Mouse (Mus musculus) midbrain, embryonic 10.5 days (tissue): ENCODE measurements around the gene Lrmda. TPM values are rescaled to one million over a fixed set of nuclear protein-coding genes. Genes with fewer than 3 reads are reported as not detected.

Source experiments
- DNase-seq: peaks from one replicate; pipeline ENCODE4 v3.0.0-alpha.2; 2017; ENCODE audit warnings: low spot score
- H3K27ac ChIP-seq: fragments of 300-500 bp; sonication (generic); replicated peaks from 2 replicates; pipeline ENCODE4 v1.5.1; 2016; ENCODE audit warnings: mild to moderate bottlenecking
- H3K27me3 ChIP-seq: fragments of 300-500 bp; sonication (generic); 2 replicates; pipeline ENCODE4 v1.6.1; 2016; ENCODE audit warnings: low read depth, mild to moderate bottlenecking; ENCODE audit not compliant: poor library complexity, severe bottlenecking
- H3K36me3 ChIP-seq: fragments of 300-500 bp; sonication (generic); 2 replicates; pipeline ENCODE4 v1.6.1; 2016; ENCODE audit warnings: mild to moderate bottlenecking, moderate library complexity
- H3K4me1 ChIP-seq: fragments of 300-500 bp; sonication (generic); 2 replicates; pipeline ENCODE4 v1.6.1; 2016
- H3K4me3 ChIP-seq: fragments of 300-500 bp; sonication (generic); 2 replicates; pipeline ENCODE4 v1.5.1; 2016; ENCODE audit warnings: mild to moderate bottlenecking, moderate library complexity
- H3K9me3 ChIP-seq: fragments of 300-500 bp; sonication (generic); replicated peaks from 2 replicates; pipeline ENCODE4 v1.6.1; 2016; ENCODE audit warnings: mild to moderate bottlenecking
- WGBS: fragments of 180-500 bp; shearing (Covaris S2); methylation state at CpG from one replicate; pipeline ENCODE4 v1.1.7; 2016; 5-methylcytosine and 5-hydroxymethylcytosine counted together
- polyA plus RNA-seq: library from polyadenylated mRNA; unstranded; fragments of >200 nt; fragmentation: Nextera tagmentation; extraction: Ambion mirVana; gene quantifications from 2 replicates; pipeline ENCODE4 v1.2.1, GENCODE M21; 2016

The Lrmda gene
- polyA plus RNA-seq, 1 experiment from 2014 or later = 0.38 TPM

DNA sequence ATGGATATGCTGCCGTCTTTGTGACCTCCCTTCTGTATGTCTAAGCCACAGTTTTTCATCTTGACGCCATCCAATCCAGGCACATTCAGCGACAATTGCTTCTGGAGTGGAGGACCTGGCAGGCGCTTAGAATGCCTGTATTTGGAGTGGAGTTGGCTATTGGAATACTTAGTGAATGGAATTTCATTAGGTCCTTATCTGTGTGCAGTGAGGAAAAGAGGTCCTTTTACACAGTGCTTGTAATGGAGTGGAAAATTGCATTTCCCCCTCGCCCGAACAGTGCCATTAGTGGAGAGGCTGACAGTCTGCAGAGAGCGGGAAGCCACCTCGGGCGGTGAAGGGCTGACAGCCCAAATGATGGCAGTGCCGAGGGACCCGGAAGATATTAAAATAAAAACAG is 719.1 kb downstream of the Lrmda start:
- Histone ChIP-seq H3K4me3 (no peak overlapping the region), H3K9me3 (no peaks in the 10 kb centered on the region), H3K27me3 (peaks cover 10% of the 10 kb centered on the region; the same call in 1 of the 2 replicates), H3K36me3 (no peaks in the 10 kb centered on the region), H3K4me1 (no peaks in the 10 kb centered on the region), H3K27ac (no peak overlapping the region)
- no peak for DNase-seq
- WGBS = 82% methylated on average over 11 of the region's 11 CpGs

DNA sequence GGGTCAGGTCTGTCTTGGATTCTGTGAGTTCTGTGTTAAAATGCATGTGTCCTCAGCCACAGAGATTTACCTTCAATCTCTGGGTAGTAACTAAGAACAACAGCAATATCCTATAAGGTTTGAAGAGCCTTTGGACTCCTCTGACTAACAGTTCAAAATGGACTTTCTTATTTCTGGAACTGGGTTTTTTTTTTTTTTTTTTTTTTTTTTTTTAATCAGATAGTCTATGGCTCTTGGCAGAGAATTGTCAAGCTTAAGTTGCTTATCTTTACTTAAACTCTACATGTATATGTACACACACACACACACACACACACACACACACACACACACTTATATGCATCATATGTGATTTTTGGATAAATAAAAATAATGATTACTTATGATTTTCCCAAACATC is 723.0 kb downstream of the Lrmda start:
- no peak for DNase-seq
- no peak overlapping the region for H3K27ac ChIP-seq
- H3K27me3 ChIP-seq = peaks cover 20% of the 10 kb centered on the region
- H3K9me3 ChIP-seq = no peaks in the 10 kb centered on the region
- no peaks in the 10 kb centered on the region for H3K36me3 ChIP-seq
- H3K4me1 ChIP-seq = peaks cover 25% of the 10 kb centered on the region
- no peak overlapping the region for H3K4me3 ChIP-seq

DNA sequence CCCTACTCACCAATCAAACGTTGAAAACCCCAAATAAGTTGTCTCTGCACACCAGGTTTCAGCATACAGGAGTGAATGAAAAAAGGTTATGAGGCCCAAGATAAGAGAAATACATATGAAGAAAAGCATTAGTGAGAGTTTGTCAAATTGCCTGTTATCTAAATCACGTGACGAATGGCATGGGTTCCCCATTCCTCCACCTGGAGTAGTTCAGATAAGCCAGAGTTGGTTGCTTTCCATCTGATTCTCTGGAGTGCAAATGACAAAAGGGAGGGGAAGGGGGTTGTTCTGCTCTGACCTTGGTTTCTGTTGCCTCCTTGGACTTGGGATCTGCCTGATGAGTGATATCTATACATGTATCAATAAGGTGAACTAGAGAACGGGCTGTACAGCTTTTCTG is 723.8 kb downstream of the Lrmda start:
- Histone ChIP-seq H3K4me3 (no peak overlapping the region), H3K9me3 (no peaks in the 10 kb centered on the region), H3K27me3 (peaks cover 20% of the 10 kb centered on the region), H3K36me3 (no peaks in the 10 kb centered on the region), H3K27ac (no peak overlapping the region), H3K4me1 (peaks cover 25% of the 10 kb centered on the region)
- WGBS = 88% methylated on average over 4 of the region's 4 CpGs
- no peak for DNase-seq

DNA sequence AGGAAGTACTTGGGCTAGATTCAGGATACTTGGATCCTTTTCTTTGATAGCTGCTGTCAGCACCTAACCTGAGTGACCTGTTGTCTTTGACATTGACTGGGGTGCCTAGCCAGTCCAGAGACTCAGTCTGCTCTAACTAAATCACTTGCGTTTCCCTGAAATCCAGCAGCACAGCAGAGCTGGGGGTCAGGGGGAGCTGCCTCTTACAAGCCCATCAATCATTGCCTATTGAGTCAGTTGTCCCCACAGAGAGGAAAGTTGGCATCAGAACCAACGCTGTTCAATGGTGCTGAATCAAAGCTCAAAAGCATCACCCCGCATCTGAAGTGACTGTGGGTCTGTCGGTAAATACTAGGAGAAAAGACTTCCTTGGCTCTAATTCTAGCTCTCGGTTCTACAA is 725.2 kb downstream of the Lrmda start:
- peak overlapping the region; percentile 69 for H3K27ac ChIP-seq
- no peaks in the 10 kb centered on the region for H3K36me3 ChIP-seq
- H3K4me3 ChIP-seq = no peak overlapping the region
- DNase-seq = no peak
- no peaks in the 10 kb centered on the region for H3K9me3 ChIP-seq
- peaks cover 20% of the 10 kb centered on the region for H3K27me3 ChIP-seq
- peaks cover 25% of the 10 kb centered on the region for H3K4me1 ChIP-seq
- WGBS = 30% methylated on average over 5 of the region's 5 CpGs

DNA sequence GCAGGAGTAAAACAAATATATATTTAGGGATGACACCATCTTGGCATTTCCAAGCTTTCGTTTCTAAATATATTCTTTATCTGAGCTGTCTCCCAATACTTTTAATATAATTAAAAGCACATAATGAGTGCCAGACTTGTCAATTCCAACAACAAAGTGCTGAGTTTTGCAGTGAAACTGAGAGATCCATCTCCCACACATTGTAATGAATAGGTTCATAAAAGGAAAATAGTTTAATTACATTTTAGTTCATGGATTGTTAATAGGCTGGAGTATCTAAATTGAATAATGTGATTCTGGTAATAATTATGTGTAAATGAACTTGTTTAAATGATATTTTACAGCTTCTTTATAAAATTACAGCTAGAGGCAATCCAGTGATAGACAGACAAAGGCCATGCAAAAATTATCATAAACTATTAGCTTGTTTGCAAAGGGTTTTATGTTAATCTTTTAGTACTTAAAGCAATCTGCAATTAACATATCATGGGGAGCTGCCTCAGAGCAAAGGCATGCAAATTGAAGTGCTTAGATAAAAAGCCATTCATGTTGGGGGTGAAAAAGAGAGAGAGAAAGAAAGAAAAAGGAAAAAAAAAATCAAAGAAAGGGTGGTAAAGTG is 725.9 kb downstream of the Lrmda start:
- Histone ChIP-seq H3K4me1 (peaks cover 25% of the 10 kb centered on the region), H3K4me3 (no peak overlapping the region), H3K9me3 (no peaks in the 10 kb centered on the region), H3K27ac (peak overlapping the region; percentile 82), H3K27me3 (peaks cover 20% of the 10 kb centered on the region), H3K36me3 (no peaks in the 10 kb centered on the region)
- WGBS = 50% methylated on average over 1 of the region's 1 CpGs
- no peak for DNase-seq

DNA sequence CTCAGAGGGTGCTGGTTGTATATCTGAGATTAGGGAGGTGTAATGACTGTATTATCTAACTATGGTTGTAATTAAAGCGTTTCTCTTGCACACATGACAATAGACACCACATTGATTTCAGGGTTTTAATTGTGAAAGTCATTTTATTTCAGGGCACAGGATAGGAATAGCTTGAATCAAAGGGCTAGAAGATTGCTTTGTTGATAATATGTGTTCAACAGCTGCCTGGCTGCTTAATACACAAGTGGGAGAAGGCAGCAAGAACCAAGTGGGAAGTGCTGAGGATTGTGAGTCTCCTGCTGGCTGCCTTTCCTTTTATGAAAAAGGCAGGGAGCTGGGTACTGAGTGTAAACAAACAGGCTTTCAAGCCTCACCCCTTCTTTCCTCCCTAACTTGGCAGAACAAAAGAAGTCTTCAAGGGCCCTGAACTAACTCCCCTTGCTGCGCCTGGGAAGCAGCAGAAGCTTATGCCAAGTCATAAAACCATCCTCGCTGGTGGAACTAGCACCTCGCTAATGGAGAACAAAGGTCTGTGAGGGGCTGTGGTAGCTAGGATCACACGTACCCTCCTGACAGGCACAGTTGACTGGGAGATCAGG is 726.5 kb downstream of the Lrmda start:
- WGBS = 1% methylated on average over 5 of the region's 5 CpGs
- peak; percentile 40 for DNase-seq

DNA sequence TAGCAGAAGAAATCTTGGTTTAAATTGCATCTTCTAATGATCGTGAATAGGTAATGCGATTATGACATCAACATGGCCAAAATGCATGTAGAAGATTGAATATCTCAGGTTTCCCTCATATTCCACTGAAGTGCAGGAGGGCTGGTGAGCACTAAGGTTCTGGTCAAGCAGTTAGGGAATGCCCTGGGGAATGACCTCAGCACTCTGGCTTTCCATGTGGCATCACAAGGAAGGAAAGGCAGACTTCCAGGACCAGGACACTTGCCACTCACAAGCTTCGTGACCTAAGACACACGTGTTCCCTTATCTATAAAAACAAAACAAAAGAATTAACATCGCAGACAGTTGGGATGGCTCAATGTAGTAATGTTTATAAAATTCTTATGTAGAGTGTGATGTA is 728.3 kb downstream of the Lrmda start:
- WGBS = 92% methylated on average over 5 of the region's 5 CpGs
- no peak for DNase-seq
- peaks cover 25% of the 10 kb centered on the region for H3K4me1 ChIP-seq
- H3K9me3 ChIP-seq = no peaks in the 10 kb centered on the region
- H3K27ac ChIP-seq = no peak overlapping the region
- peaks cover 10% of the 10 kb centered on the region for H3K27me3 ChIP-seq
- H3K36me3 ChIP-seq = no peaks in the 10 kb centered on the region
- H3K4me3 ChIP-seq = no peak overlapping the region

More for the DNA sequence above, 726.5 kb downstream of the Lrmda start:
- Histone ChIP-seq H3K4me3 (peak overlapping the region; percentile 29; the same call in 1 of the 2 replicates), H3K27me3 (peaks cover 20% of the 10 kb centered on the region), H3K36me3 (no peaks in the 10 kb centered on the region), H3K27ac (peak overlapping the region; percentile 82), H3K4me1 (peaks cover 25% of the 10 kb centered on the region), H3K9me3 (no peaks in the 10 kb centered on the region)

DNA sequence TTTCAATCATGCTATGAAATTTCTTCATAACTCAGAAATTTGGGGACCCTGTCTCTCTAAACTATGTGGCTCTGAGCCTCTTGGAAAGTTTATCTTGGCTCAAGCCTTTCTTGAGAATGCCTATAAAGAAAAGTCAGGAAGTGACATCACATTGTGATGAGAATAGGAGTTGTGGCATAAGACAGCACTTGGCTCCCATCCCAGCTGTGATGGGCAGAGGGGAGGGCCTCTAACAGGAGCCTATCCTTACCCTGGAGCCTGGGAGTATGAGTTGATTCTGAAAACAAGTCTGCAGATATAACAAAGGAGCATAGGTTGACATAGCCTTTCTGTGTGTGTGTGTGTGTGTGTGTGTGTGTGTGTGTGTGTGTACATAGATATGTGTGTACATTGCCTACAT is 730.9 kb downstream of the Lrmda start:
- Histone ChIP-seq H3K4me1 (peaks cover 13% of the 10 kb centered on the region), H3K27me3 (no peaks in the 10 kb centered on the region), H3K4me3 (no peak overlapping the region), H3K36me3 (no peaks in the 10 kb centered on the region), H3K9me3 (no peaks in the 10 kb centered on the region), H3K27ac (no peak overlapping the region)
- no peak for DNase-seq

DNA sequence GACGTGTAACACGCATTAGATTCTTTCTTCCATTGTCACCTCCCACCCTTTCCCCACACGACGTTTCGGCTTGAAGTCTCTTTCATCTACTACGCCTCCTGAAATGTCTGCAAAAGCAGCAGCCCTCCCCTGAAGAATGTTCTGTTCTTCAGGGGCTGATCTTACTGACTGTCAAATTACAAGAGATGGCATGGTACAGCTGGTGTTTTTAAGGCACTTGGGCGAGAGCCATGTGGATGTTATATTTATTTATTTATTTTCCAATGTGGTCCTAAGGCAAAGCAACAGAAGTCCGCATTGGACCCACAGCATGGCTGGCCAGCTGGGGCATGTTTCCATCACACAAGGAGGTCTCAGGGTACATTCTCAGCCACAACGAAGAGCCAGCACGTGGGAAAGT is 731.8 kb downstream of the Lrmda start:
- 89% methylated on average over 10 of the region's 10 CpGs for WGBS
- H3K9me3 ChIP-seq = no peaks in the 10 kb centered on the region
- no peak for DNase-seq
- no peaks in the 10 kb centered on the region for H3K36me3 ChIP-seq
- no peak overlapping the region for H3K27ac ChIP-seq
- H3K4me1 ChIP-seq = peaks cover 4% of the 10 kb centered on the region
- H3K27me3 ChIP-seq = no peaks in the 10 kb centered on the region
- no peak overlapping the region for H3K4me3 ChIP-seq

DNA sequence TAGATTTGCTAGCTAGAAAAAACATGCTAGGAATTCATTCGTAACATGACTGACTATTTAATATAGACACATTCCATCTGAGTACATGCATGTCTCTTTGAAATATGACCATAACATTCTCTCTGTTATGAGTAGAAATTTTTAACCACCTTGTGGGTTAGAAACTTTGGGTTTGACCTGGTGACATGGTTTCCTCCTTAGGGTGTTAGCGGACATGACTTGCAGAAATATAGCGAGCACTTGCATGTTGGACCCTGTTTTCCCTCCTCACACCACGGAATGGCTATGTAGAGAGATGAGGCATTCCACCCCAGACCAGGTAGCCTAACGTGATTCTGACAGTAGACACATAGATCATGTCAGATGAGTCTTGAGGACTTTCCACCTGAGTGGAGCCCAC is 735.1 kb downstream of the Lrmda start:
- no peaks in the 10 kb centered on the region for H3K36me3 ChIP-seq
- DNase-seq = no peak
- no peak overlapping the region for H3K27ac ChIP-seq
- peaks cover 5% of the 10 kb centered on the region; the same call in 1 of the 2 replicates for H3K4me1 ChIP-seq
- H3K9me3 ChIP-seq = no peaks in the 10 kb centered on the region
- WGBS = 91% methylated on average over 5 of the region's 5 CpGs
- H3K4me3 ChIP-seq = no peak overlapping the region
- H3K27me3 ChIP-seq = no peaks in the 10 kb centered on the region

DNA sequence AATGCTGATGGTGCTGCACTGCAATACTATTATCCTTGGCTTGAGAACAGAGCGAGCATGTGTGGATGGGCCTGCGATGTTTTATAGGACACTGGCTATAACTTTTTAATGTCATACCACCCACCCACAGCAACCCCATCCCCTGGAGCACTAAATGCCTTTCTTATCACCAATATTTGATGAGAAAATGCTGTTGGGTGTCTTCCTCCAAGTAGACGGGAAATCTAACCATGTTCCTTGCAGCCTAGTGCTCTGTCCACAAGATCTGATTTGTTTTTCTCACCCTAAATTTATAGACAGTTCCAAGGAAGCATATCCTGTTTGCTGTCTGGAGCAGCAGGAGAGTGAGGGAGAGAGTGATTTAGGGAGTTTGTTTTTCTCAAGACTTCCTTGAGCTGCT is 738.0 kb downstream of the Lrmda start:
- DNase-seq = no peak
- H3K4me1 ChIP-seq = peaks cover 5% of the 10 kb centered on the region; the same call in 1 of the 2 replicates
- H3K9me3 ChIP-seq = no peaks in the 10 kb centered on the region
- H3K27me3 ChIP-seq = no peaks in the 10 kb centered on the region
- 95% methylated on average over 3 of the region's 3 CpGs for WGBS
- H3K27ac ChIP-seq = no peak overlapping the region
- H3K4me3 ChIP-seq = no peak overlapping the region
- H3K36me3 ChIP-seq = no peaks in the 10 kb centered on the region

DNA sequence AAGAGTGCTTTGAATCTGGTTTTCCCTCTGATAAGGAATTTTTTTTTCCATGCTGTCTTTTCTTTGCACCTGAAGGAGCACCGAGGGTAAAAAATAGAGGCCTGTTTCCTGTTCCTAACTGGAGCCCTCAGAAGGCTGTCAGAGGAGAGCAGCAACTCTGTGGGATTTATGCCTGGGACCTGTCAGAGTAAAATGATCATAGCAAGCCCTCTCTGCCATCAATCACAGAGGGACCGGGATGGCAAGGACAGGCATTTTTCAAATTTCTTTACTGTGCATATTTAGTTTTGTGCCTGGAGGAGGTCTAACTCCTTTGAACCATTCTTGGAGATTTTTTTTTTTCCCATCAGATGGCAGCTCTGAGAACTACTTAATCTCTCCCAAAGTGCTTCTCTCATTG is 739.7 kb downstream of the Lrmda start:
- peaks cover 5% of the 10 kb centered on the region; the same call in 1 of the 2 replicates for H3K4me1 ChIP-seq
- H3K9me3 ChIP-seq = no peaks in the 10 kb centered on the region
- H3K27ac ChIP-seq = no peak overlapping the region
- H3K36me3 ChIP-seq = no peaks in the 10 kb centered on the region
- DNase-seq = no peak
- H3K27me3 ChIP-seq = no peaks in the 10 kb centered on the region
- H3K4me3 ChIP-seq = no peak overlapping the region
- 57% methylated on average over 2 of the region's 2 CpGs for WGBS

DNA sequence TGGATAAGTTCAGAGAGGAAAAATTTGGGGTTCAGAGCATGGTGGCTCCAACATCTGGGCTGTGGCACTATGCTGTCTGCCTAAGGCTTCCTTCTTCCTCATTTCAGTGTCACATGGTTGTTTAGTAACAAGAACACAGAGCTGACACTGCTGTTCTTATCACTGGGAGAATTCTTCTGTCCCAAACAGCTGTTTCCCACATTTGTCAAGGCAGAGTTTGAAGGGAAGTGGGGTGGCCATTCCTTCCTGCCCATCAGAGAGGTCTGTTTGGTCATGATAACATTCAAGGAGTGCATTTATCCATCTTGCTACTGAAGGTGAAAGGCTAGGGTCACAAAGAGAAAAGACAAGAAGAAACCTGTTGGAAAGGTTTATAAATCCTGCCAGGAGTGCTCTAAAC is 740.2 kb downstream of the Lrmda start:
- DNase-seq = no peak
- Histone ChIP-seq H3K9me3 (no peaks in the 10 kb centered on the region), H3K27me3 (no peaks in the 10 kb centered on the region), H3K4me1 (peaks cover 5% of the 10 kb centered on the region; the same call in 1 of the 2 replicates), H3K36me3 (no peaks in the 10 kb centered on the region), H3K4me3 (no peak overlapping the region), H3K27ac (no peak overlapping the region)
